Mouse (Mus musculus) liver, embryonic 14.5 days (tissue): ENCODE results near the gene Ifnab. TPM values are rescaled to one million over a fixed set of nuclear protein-coding genes. Genes with fewer than 3 reads are reported as not detected.

ENCODE experiments used
- ATAC-seq: fragments of 200-750 bp; cut with Nextera tagmentation; 2 replicates; pipeline ENCODE4 v1.8.0; 2017; ENCODE audit warnings: moderate number of reproducible peaks, mild to moderate bottlenecking, moderate library complexity; ENCODE audit not compliant: insufficient read depth
- DNase-seq, 3 experiments: peaks; one replicate each; pipeline ENCODE4 v3.0.0-alpha.2; 2012 to 2013; ENCODE audit warnings: low read depth in 3 of 3, low spot score in 3 of 3
- H3K27ac ChIP-seq: fragments of 300-500 bp; sonication (generic); 2 replicates; pipeline ENCODE4 v1.5.1; 2014; ENCODE audit warnings: moderate library complexity, mild to moderate bottlenecking, control low read depth, inconsistent platforms
- H3K27me3 ChIP-seq: fragments of 300-500 bp; sonication (generic); 2 replicates; pipeline ENCODE4 v1.6.1; 2014; ENCODE audit warnings: mild to moderate bottlenecking, low read length, moderate library complexity; ENCODE audit not compliant: control insufficient read depth, insufficient read depth
- H3K36me3 ChIP-seq: fragments of 300-500 bp; sonication (generic); replicated peaks from 2 replicates; pipeline ENCODE4 v1.6.1; 2014; ENCODE audit warnings: low read depth; ENCODE audit not compliant: control insufficient read depth, insufficient read depth
- H3K4me1 ChIP-seq, 2 experiments: fragments of 200-500 bp in 1 of 2; fragments of 300-500 bp in 1 of 2; sonication (generic) in 1 of 2; replicated peaks; 2 replicates each; pipeline ENCODE4 v1.6.1; 2012 to 2014; ENCODE audit warnings: antibody characterized with exemption in 1 of 2, inconsistent platforms in 1 of 2, low read length in 1 of 2; ENCODE audit not compliant: control insufficient read depth in 2 of 2, insufficient read depth in 2 of 2
- H3K4me2 ChIP-seq: fragments of 300-500 bp; sonication (generic); 2 replicates; pipeline ENCODE4 v1.6.1; 2014; ENCODE audit warnings: low read depth, mild to moderate bottlenecking, control low read depth, moderate library complexity
- H3K4me3 ChIP-seq, 2 experiments: fragments of 200-500 bp in 1 of 2; fragments of 300-500 bp in 1 of 2; sonication (generic) in 1 of 2; 2 replicates each; pipeline ENCODE4 v1.5.1; 2012 to 2014; ENCODE audit warnings: low read depth in 2 of 2, low read length in 2 of 2, mild to moderate bottlenecking in 2 of 2, control low read depth in 1 of 2, inconsistent platforms in 1 of 2, moderate library complexity in 1 of 2; ENCODE audit not compliant: insufficient read depth in 1 of 2
- H3K9ac ChIP-seq: fragments of 300-500 bp; sonication (generic); replicated peaks from 2 replicates; pipeline ENCODE4 v1.6.1; 2014; ENCODE audit warnings: mild to moderate bottlenecking, control low read depth, moderate library complexity
- H3K9me3 ChIP-seq: fragments of 300-500 bp; sonication (generic); 2 replicates; pipeline ENCODE4 v1.6.1; 2016; ENCODE audit warnings: low read length, mixed read lengths; ENCODE audit not compliant: control insufficient read depth
- CTCF ChIP-seq: IDR thresholded peaks from 2 replicates; pipeline ENCODE4 v1.5.1; 2016; ENCODE audit warnings: antibody characterized with exemption, low read depth, control low read depth
- EP300 ChIP-seq: IDR thresholded peaks from 2 replicates; pipeline ENCODE4 v1.6.1; 2016; ENCODE audit warnings: antibody characterized with exemption, low read depth
- WGBS: fragments of 180-500 bp; shearing (Covaris S2); extraction: QIAGEN DNeasy Blood & Tissue Kit; methylation state at CpG from one replicate; pipeline ENCODE4 v1.1.7; 2014; ENCODE audit not compliant: insufficient replicate concordance; 5-methylcytosine and 5-hydroxymethylcytosine counted together
- polyA plus RNA-seq, 2 experiments: library from polyadenylated mRNA; depleted of rRNA in 1 of 2; stranded (reverse) in 1 of 2; unstranded in 1 of 2; fragments of >200 nt; fragmentation: Nextera tagmentation in 1 of 2; extraction: Ambion mirVana in 1 of 2; gene quantifications; 2 replicates each; pipeline versions ENCODE4 v1.2.1 to v1.2.3; 2012 to 2014

Ifnab gene
- polyA plus RNA-seq, 2 experiments: not detected

GRCm38 (mm10) chr4:88681353-88681752 lies 9.8 kb downstream of the Ifnab start:
- Histone ChIP-seq H3K4me1 (no peaks in the 10 kb centered on the region), H3K27me3 (no peaks in the 10 kb centered on the region), H3K4me3 (no peak overlapping the region), H3K4me2 (no peak overlapping the region), H3K9me3 (no peaks in the 10 kb centered on the region), H3K36me3 (no peaks in the 10 kb centered on the region), H3K9ac (no peak overlapping the region), H3K27ac (no peak overlapping the region)
- TF ChIP-seq CTCF: no peak
- TF ChIP-seq EP300: no peak
- DNase-seq: no peak
- no peak for ATAC-seq
- WGBS: 28% methylated on average over 3 of the region's 3 CpGs

DNA sequence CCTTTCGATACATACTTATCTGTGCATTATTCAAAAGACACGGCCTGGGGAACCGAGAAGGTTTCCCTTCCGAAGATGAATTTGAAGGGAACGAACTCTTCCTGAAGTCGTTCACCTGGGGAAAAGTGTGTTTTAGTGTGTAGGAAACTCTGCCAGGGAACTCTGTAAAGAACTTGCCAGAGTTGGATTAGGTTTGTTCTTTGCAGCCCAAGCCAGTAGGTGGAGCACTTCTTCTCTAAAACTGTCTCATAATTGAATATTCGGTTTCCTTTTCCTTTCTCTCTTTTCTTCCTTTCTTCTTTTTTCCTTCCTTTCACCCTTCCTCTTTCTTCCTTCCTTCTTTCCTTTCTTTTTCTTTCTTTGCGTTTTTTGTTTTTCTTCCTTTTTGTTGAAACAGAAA lies 10.8 kb downstream of the Ifnab start:
- Histone ChIP-seq H3K36me3 (no peaks in the 10 kb centered on the region), H3K4me2 (no peak overlapping the region), H3K9me3 (no peaks in the 10 kb centered on the region), H3K4me3 (no peak overlapping the region), H3K27me3 (no peaks in the 10 kb centered on the region), H3K9ac (no peak overlapping the region), H3K4me1 (no peaks in the 10 kb centered on the region), H3K27ac (no peak overlapping the region)
- peak; percentile 28; the same call in 1 of the 2 replicates for TF ChIP-seq CTCF
- TF ChIP-seq EP300: no peak
- WGBS: 28% methylated on average over 8 of the region's 8 CpGs
- no peak for ATAC-seq
- DNase-seq: no peak

DNA sequence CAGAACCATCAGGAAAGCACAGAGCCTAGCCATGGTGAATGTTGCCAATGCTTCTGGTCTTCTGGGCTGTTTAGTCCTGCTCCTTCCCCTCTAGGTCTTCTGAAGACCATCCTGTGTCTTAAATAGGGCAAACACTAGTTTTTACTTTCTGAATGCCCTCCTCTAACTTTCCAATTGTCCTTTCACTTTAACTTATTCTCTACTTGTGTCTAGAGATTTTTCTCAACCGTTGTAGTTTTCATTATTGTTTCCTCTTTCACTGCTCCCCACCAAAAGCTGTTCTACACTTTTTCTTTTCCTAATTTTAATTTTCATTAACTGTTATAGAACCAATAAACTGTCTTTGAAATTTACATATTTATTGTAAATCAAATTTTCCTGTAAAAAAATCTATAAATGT lies 14.3 kb downstream of the Ifnab start, which contains the start of gene Ifna16:
Ifna16 (minus strand) TSS at position 101 of the 400 bp plus-strand sequence.
- Histone ChIP-seq H3K4me3 (no peak within 1 kb of the TSS), H3K27ac (no peak within 1 kb of the TSS), H3K9me3 (no peaks in the 10 kb centered on the region), H3K4me1 (no peaks in the 10 kb centered on the region), H3K4me2 (no peak within 1 kb of the TSS), H3K36me3 (no peaks in the 10 kb centered on the region), H3K9ac (no peak within 1 kb of the TSS), H3K27me3 (no peaks in the 10 kb centered on the region)
- TF ChIP-seq EP300: no peak
- no peak for TF ChIP-seq CTCF
- DNase-seq: no peak
- no peak for ATAC-seq
- 45% methylated on average over 1 of the region's 1 CpGs for WGBS

- no peaks in the 10 kb centered on the region for H3K36me3 ChIP-seq
- H3K4me1 ChIP-seq: no peaks in the 10 kb centered on the region
- H3K4me3 ChIP-seq: no peak overlapping the region
- no peaks in the 10 kb centered on the region for H3K9me3 ChIP-seq
- no peak for ATAC-seq
- H3K27ac ChIP-seq: no peak overlapping the region
- TF ChIP-seq CTCF: no peak
- no peak for TF ChIP-seq EP300
- no peaks in the 10 kb centered on the region for H3K27me3 ChIP-seq
- H3K9ac ChIP-seq: no peak overlapping the region
- 19% methylated on average over 1 of the region's 1 CpGs for WGBS
- no peak for DNase-seq
- H3K4me2 ChIP-seq: no peak overlapping the region
Measured at GRCm38 (mm10) chr4:88655461-88655860, 35.7 kb downstream of the Ifnab start.

DNA sequence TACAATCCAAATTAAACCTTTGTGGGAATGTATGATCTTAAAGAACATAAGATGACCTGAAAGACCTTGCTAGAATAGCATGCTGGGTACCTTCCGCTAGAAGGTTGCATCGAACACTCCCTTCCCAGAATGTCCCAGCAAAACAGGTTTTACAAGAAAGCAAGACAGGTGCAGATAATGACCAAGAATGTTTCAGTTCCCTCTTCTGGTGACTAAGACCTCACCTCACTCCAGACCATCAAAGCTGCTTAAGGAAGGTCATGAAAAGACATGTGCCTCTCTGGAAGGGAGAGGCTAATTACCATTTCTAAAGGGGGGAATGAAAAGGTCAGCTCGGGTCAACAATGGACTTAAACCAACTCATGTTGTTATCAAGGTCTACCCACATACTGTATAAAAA lies 37.5 kb downstream of the Ifnab start:
- Histone ChIP-seq H3K36me3 (no peaks in the 10 kb centered on the region), H3K9me3 (no peaks in the 10 kb centered on the region), H3K4me1 (no peaks in the 10 kb centered on the region), H3K4me2 (no peak overlapping the region), H3K4me3 (no peak overlapping the region), H3K9ac (no peak overlapping the region), H3K27me3 (no peaks in the 10 kb centered on the region), H3K27ac (no peak overlapping the region)
- TF ChIP-seq CTCF (no peak), EP300 (no peak)
- no peak for DNase-seq
- 68% methylated on average over 3 of the region's 3 CpGs for WGBS
- ATAC-seq: no peak
